Mouse (Mus musculus) MEL (cell line): ENCODE measurements around the gene Hist1h3a. TPM values are rescaled to one million over a fixed set of nuclear protein-coding genes. Genes with fewer than 3 reads are reported as not detected.

Source experiments
- DNase-seq: peaks from one replicate; pipeline ENCODE4 v3.0.0; 2011; ENCODE audit warnings: low read depth, low spot score
- H3K27ac ChIP-seq: 2 replicates; pipeline ENCODE4 v1.5.1; 2012; ENCODE audit warnings: low read depth, mild to moderate bottlenecking, control low read depth, low read length, moderate library complexity; ENCODE audit not compliant: control insufficient read depth
- H3K27me3 ChIP-seq, 2 experiments: fragments of 150-350 bp in 1 of 2; sonication (generic) in 1 of 2; 2 replicates each; pipeline ENCODE4 v1.6.1; 2012; ENCODE audit warnings: low read length in 2 of 2, mild to moderate bottlenecking in 2 of 2, improper control_type of control experiment in 1 of 2, moderate library complexity in 1 of 2; ENCODE audit not compliant: insufficient read depth in 2 of 2, control insufficient read depth in 1 of 2
- H3K36me3 ChIP-seq, 2 experiments: 2 replicates each; pipeline ENCODE4 v1.6.1; 2012 to 2014; ENCODE audit warnings: low read length in 2 of 2, improper control_type of control experiment in 1 of 2, inconsistent platforms in 1 of 2, mild to moderate bottlenecking in 1 of 2; ENCODE audit not compliant: insufficient read depth in 2 of 2, control insufficient read depth in 1 of 2
- H3K4me1 ChIP-seq, 2 experiments: fragments of 150-350 bp in 1 of 2; sonication (generic) in 1 of 2; 2 replicates each; pipeline ENCODE4 v1.6.1; 2012; ENCODE audit warnings: low read length in 2 of 2, improper control_type of control experiment in 1 of 2, mild to moderate bottlenecking in 1 of 2; ENCODE audit not compliant: insufficient read depth in 2 of 2, control insufficient read depth in 1 of 2
- H3K4me3 ChIP-seq, 2 experiments: fragments of 150-350 bp in 1 of 2; sonication (generic) in 1 of 2; 2 replicates each; pipeline ENCODE4 v1.5.1; 2012; ENCODE audit warnings: low read depth in 2 of 2, low read length in 2 of 2, mild to moderate bottlenecking in 2 of 2, moderate library complexity in 2 of 2, control low read depth in 1 of 2, improper control_type of control experiment in 1 of 2; ENCODE audit not compliant: control insufficient read depth in 1 of 2, insufficient read depth in 1 of 2
- H3K79me2 ChIP-seq: 2 replicates; pipeline ENCODE4 v1.6.1; 2012; ENCODE audit warnings: mild to moderate bottlenecking, low read length, moderate library complexity; ENCODE audit not compliant: control insufficient read depth, poor library complexity, insufficient read depth
- H3K9ac ChIP-seq: 2 replicates; pipeline ENCODE4 v1.6.1; 2012; ENCODE audit warnings: low read depth, mild to moderate bottlenecking, control low read depth, low read length, moderate library complexity; ENCODE audit not compliant: control insufficient read depth, poor library complexity, severe bottlenecking
- H3K9me3 ChIP-seq: fragments of 150-350 bp; sonication (generic); replicated peaks from 2 replicates; pipeline ENCODE4 v1.6.1; 2012; ENCODE audit warnings: mild to moderate bottlenecking, low read length, improper control_type of control experiment, moderate library complexity; ENCODE audit not compliant: insufficient read depth
- BHLHE40 ChIP-seq: IDR thresholded peaks from 2 replicates; pipeline ENCODE4 v1.6.1; 2012; ENCODE audit warnings: low read depth, mild to moderate bottlenecking, inconsistent platforms, low read length, improper control_type of control experiment, borderline replicate concordance
- CHD1 ChIP-seq: IDR thresholded peaks from 2 replicates; pipeline ENCODE4 v1.6.1; 2012; ENCODE audit warnings: low read depth, mild to moderate bottlenecking, inconsistent platforms, low read length, improper control_type of control experiment
- CTCF ChIP-seq, 3 experiments: IDR thresholded peaks in 2 of 3; conservative IDR thresholded peaks in 1 of 3; 2 replicates each; pipeline ENCODE4 v1.5.1; 2011 to 2012; ENCODE audit warnings: low read length in 3 of 3, low read depth in 2 of 3, mild to moderate bottlenecking in 2 of 3, improper control_type of control experiment in 1 of 3, inconsistent platforms in 1 of 3, mixed read lengths in 1 of 3, moderate library complexity in 1 of 3; ENCODE audit not compliant: control insufficient read depth in 1 of 3, insufficient read depth in 1 of 3, poor library complexity in 1 of 3, severe bottlenecking in 1 of 3
- JUND ChIP-seq: IDR thresholded peaks from 2 replicates; pipeline ENCODE4 v1.6.1; 2011; ENCODE audit warnings: low read depth, mild to moderate bottlenecking, improper control_type of control experiment, low read length
- MAFK ChIP-seq: IDR thresholded peaks from 2 replicates; pipeline ENCODE4 v1.6.1; 2011; ENCODE audit warnings: low read depth, mild to moderate bottlenecking, low read length, improper control_type of control experiment, borderline replicate concordance
- MEF2A ChIP-seq: IDR thresholded peaks from 2 replicates; pipeline ENCODE4 v1.6.1; 2014; ENCODE audit warnings: low read depth, mild to moderate bottlenecking, inconsistent platforms, low read length, improper control_type of control experiment; ENCODE audit not compliant: poor library complexity, insufficient replicate concordance, severe bottlenecking; ENCODE audit errors: extremely low read depth
- MXI1 ChIP-seq: IDR thresholded peaks from 2 replicates; pipeline ENCODE4 v1.6.1; 2011; ENCODE audit warnings: mild to moderate bottlenecking, low read depth, low read length, improper control_type of control experiment
- MYB ChIP-seq: IDR thresholded peaks from 2 replicates; pipeline ENCODE4 v1.6.1; 2011; ENCODE audit warnings: mild to moderate bottlenecking, low read depth, low read length, improper control_type of control experiment
- POLR2AphosphoS2 ChIP-seq: IDR thresholded peaks from 2 replicates; pipeline ENCODE4 v1.6.1; 2011; ENCODE audit warnings: low read length, improper control_type of control experiment
- RAD21 ChIP-seq: IDR thresholded peaks from 2 replicates; pipeline ENCODE4 v1.6.1; 2011; ENCODE audit warnings: mild to moderate bottlenecking, low read depth, low read length, improper control_type of control experiment
- SMC3 ChIP-seq: IDR thresholded peaks from 2 replicates; pipeline ENCODE4 v1.6.1; 2011; ENCODE audit warnings: low read depth, low read length, improper control_type of control experiment
- TBP ChIP-seq: IDR thresholded peaks from 2 replicates; pipeline ENCODE4 v1.8.0; 2011; ENCODE audit warnings: low read depth, low read length, improper control_type of control experiment
- TCF12 ChIP-seq: IDR thresholded peaks from 2 replicates; pipeline ENCODE4 v1.6.1; 2014; ENCODE audit warnings: low read depth, mild to moderate bottlenecking, inconsistent platforms, low read length, improper control_type of control experiment, moderate library complexity
- UBTF ChIP-seq: IDR thresholded peaks from 2 replicates; pipeline ENCODE4 v1.6.1; 2012; ENCODE audit warnings: low read depth, mild to moderate bottlenecking, inconsistent platforms, low read length, improper control_type of control experiment, moderate library complexity, borderline replicate concordance; ENCODE audit not compliant: insufficient read depth
- USF1 ChIP-seq: IDR thresholded peaks from 2 replicates; pipeline ENCODE4 v1.6.1; 2014; ENCODE audit warnings: low read depth, mild to moderate bottlenecking, inconsistent platforms, low read length, improper control_type of control experiment, moderate library complexity
- USF2 ChIP-seq, 2 experiments: IDR thresholded peaks; 2 replicates each; pipeline ENCODE4 v1.6.1; 2011 to 2012; ENCODE audit warnings: improper control_type of control experiment in 2 of 2, low read length in 2 of 2, borderline replicate concordance in 1 of 2, inconsistent platforms in 1 of 2, low read depth in 1 of 2, mild to moderate bottlenecking in 1 of 2; ENCODE audit not compliant: insufficient read depth in 1 of 2
- ZNF384 ChIP-seq: IDR thresholded peaks from 2 replicates; pipeline ENCODE4 v1.6.1; 2012; ENCODE audit warnings: low read depth, mild to moderate bottlenecking, inconsistent platforms, low read length, improper control_type of control experiment
- polyA plus RNA-seq, 2 experiments: library from polyadenylated mRNA; stranded (reverse) in 1 of 2; unstranded in 1 of 2; fragments of >175 nt in 1 of 2; fragments of >200 nt in 1 of 2; gene quantifications; 2 replicates each; pipeline versions ENCODE4 v1.2.1 to v1.2.4; 2012; ENCODE audit warnings: low replicate concordance in 2 of 2, low read depth in 1 of 2; ENCODE audit not compliant: insufficient read length in 2 of 2, insufficient read depth in 1 of 2, missing spikeins in 1 of 2
- total RNA-seq: library from RNA; depleted of rRNA; stranded (reverse); fragments of 300-350 nt; gene quantifications from 2 replicates; pipeline ENCODE4 v1.2.3, GENCODE M21; 2012

Hist1h3a gene
- total and polyA plus RNA-seq, 3 experiments, result 6.5 to 1,097 TPM; not detected in 1

GRCm38 (mm10) chr13:23749563-23750121, 12.5 kb downstream of the Hist1h3a start:
- Histone ChIP-seq H3K9ac (peak overlapping the region; percentile 36), H3K27me3 (no peaks in the 10 kb centered on the region), H3K4me1 (peaks cover 0 to 16% of the 10 kb centered on the region in 2 experiments; a peak in 2 of 4 replicates), H3K9me3 (no peaks in the 10 kb centered on the region), H3K79me2 (no peaks in the 10 kb centered on the region; the same call in 1 of the 2 replicates), H3K36me3 (peaks cover 0 to 47% of the 10 kb centered on the region in 2 experiments; a peak in 2 of 4 replicates), H3K4me3 (no peak overlapping the region), H3K27ac (peak overlapping the region; percentile 82)
- peak; percentile 70 for DNase-seq
- no peak for TF ChIP-seq CHD1
- TF ChIP-seq BHLHE40, result no peak
- no peak for TF ChIP-seq TCF12
- no peak for TF ChIP-seq MYB
- no peak for TF ChIP-seq ZNF384
- no peak for TF ChIP-seq CTCF (IDR thresholded peaks at IDR 0.05 in 2 of 3, conservative IDR thresholded peaks at IDR 0.05 in 1 of 3; ENCODE audit: control insufficient read depth in 1 of 3, insufficient read depth in 1 of 3, low read depth in 2 of 3, low read length in 3 of 3, poor library complexity in 1 of 3, severe bottlenecking in 1 of 3)
- TF ChIP-seq RAD21, result no peak
- no peak for TF ChIP-seq JUND
- no peak for TF ChIP-seq USF1
- TF ChIP-seq TBP, result no peak
- TF ChIP-seq POLR2AphosphoS2, result no peak
- no peak for TF ChIP-seq MAFK
- no peak for TF ChIP-seq MEF2A
- no peak for TF ChIP-seq MXI1
- TF ChIP-seq UBTF, result no peak
- no peak for TF ChIP-seq SMC3
- no peak for TF ChIP-seq USF2 (IDR thresholded peaks at IDR 0.05; ENCODE audit: borderline replicate concordance in 1 of 2, insufficient read depth in 1 of 2, low read depth in 1 of 2, low read length in 2 of 2)

DNA sequence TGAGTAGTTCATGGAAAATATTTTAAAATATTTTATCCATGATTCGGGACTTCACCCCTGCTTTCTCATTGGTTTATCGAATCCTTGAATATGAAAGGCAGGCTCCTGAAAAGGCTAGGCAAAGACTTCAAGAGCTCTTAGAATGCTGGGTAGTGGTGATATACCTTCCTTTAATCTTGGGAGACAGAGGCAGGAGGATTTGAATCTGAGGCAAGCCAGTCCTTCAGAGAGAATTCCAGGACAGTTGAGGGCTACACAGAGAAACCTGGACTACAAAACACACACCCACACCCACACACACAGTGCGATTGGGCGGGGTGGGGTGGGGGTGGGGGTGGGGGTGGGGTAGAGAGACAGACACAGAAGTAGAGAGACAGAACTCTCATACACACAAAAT, 14.3 kb downstream of the Hist1h3a start:
- H3K27me3 ChIP-seq, result no peaks in the 10 kb centered on the region
- TF ChIP-seq TBP, result no peak
- H3K79me2 ChIP-seq, result peaks cover 1% of the 10 kb centered on the region; the same call in 1 of the 2 replicates
- peak overlapping the region; percentile 2 to 17; a peak in 3 of 4 replicates for H3K4me3 ChIP-seq
- peak; percentile 77 for DNase-seq
- peak overlapping the region; percentile 99 for H3K27ac ChIP-seq
- H3K9ac ChIP-seq, result peak overlapping the region; percentile 85
- peaks cover 0 to 40% of the 10 kb centered on the region in 2 experiments; a peak in 2 of 4 replicates for H3K36me3 ChIP-seq
- peaks cover 0 to 16% of the 10 kb centered on the region in 2 experiments; a peak in 2 of 4 replicates for H3K4me1 ChIP-seq
- no peaks in the 10 kb centered on the region for H3K9me3 ChIP-seq
